14 mouse cellular contexts compared by ENCODE assay signal in genomic region chr5:129161372-129162051, GRCm38 (mm10).
DNase-seq lines count a peak whose midpoint lies in the region; ATAC-seq and TF ChIP-seq lines count a peak whose summit lies in the region.
"Had no signal": no experiment of that assay in that cellular context is flagged by ENCODE, and none has a peak within 500 bp of the region (broad histone marks: within the 10 kb centered on the region; RNA-seq: fewer than 3 reads in every experiment).

No protein-coding gene starts in this region.

- peak overlapping the region; percentile 31 for H3K27ac ChIP-seq in hindbrain, embryonic 10.5 days
- no peak overlapping the region for H3K27ac ChIP-seq in hindbrain, embryonic 13.5 days
- no peak overlapping the region for H3K27ac ChIP-seq in cortical plate, adult 2 months (ENCODE audit: insufficient read depth, low read length)
- H3K27ac ChIP-seq: hindbrain, embryonic 15.5 days; limb, embryonic 12.5 days; stomach, embryonic 15.5 days had no signal

- no peaks in the 10 kb centered on the region for H3K9me3 ChIP-seq in hindbrain, embryonic 10.5 days
- H3K9me3 ChIP-seq in hindbrain, embryonic 13.5 days: no peaks in the 10 kb centered on the region
- H3K9me3 ChIP-seq: hindbrain, embryonic 15.5 days; limb, embryonic 12.5 days; stomach, embryonic 15.5 days had no signal

- TF ChIP-seq POLR2A in cortical plate, adult 2 months (IDR thresholded peaks at IDR 0.05; ENCODE audit: extremely low read depth, insufficient read depth, low read length): no peak

- H3K4me3 ChIP-seq in hindbrain, embryonic 10.5 days: no peak overlapping the region
- H3K4me3 ChIP-seq in hindbrain, embryonic 13.5 days: no peak overlapping the region
- H3K4me3 ChIP-seq in cortical plate, adult 2 months (ENCODE audit: insufficient read depth, low read length): no peak overlapping the region
- H3K4me3 ChIP-seq: hindbrain, embryonic 15.5 days; limb, embryonic 12.5 days; megakaryocyte, embryonic 14.5 days; stomach, embryonic 15.5 days had no signal

- no peak for DNase-seq in hindbrain, embryonic 10.5 days (ENCODE audit: low spot score)
- peak; percentile 10 for DNase-seq in lung, postnatal 36 days
- no peak for DNase-seq in lung, postnatal 25 days (ENCODE audit: low spot score)
- DNase-seq in testis, postnatal 14 days (ENCODE audit: low spot score): peak; percentile 40
- DNase-seq in ovary, postnatal 10 days (ENCODE audit: low spot score): no peak
- DNase-seq in left cerebral cortex, adult 11 months (ENCODE audit: low spot score): no peak
- DNase-seq: cerebellum, postnatal 36 days had no signal

- WGBS in hindbrain, embryonic 10.5 days: 84% methylated on average over 11 of the region's 11 CpGs
- WGBS in hindbrain, embryonic 13.5 days: 85% methylated on average over 11 of the region's 11 CpGs

- ATAC-seq in hindbrain, embryonic 13.5 days (ENCODE audit: low FRiP score): no peak

- peaks cover 47% of the 10 kb centered on the region for H3K4me1 ChIP-seq in hindbrain, embryonic 10.5 days (replicated peaks)
- peaks cover 13% of the 10 kb centered on the region for H3K4me1 ChIP-seq in hindbrain, embryonic 13.5 days (replicated peaks)
- H3K4me1 ChIP-seq in cortical plate, adult 2 months (ENCODE audit: control insufficient read depth, insufficient read depth, low read length): peaks cover 2% of the 10 kb centered on the region; the same call in 1 of the 2 replicates

- peak; percentile 9; the same call in 1 of the 2 replicates for TF ChIP-seq CTCF in cortical plate, adult 2 months (IDR thresholded peaks at IDR 0.05; ENCODE audit: extremely low read depth, insufficient read depth, low read length)

- H3K27me3 ChIP-seq in hindbrain, embryonic 10.5 days (ENCODE audit: insufficient read depth, poor library complexity, severe bottlenecking): no peaks in the 10 kb centered on the region; the same call in 1 of the 2 replicates
- H3K27me3 ChIP-seq in hindbrain, embryonic 13.5 days: no peaks in the 10 kb centered on the region
- H3K27me3 ChIP-seq: hindbrain, embryonic 15.5 days; limb, embryonic 12.5 days; stomach, embryonic 15.5 days had no signal

- no peak overlapping the region for H3K4me2 ChIP-seq in hindbrain, embryonic 13.5 days
- H3K4me2 ChIP-seq: heart, embryonic 11.5 days; hindbrain, embryonic 15.5 days; limb, embryonic 12.5 days; stomach, embryonic 15.5 days had no signal

- H3K36me3 ChIP-seq in hindbrain, embryonic 10.5 days: no peaks in the 10 kb centered on the region
- no peaks in the 10 kb centered on the region for H3K36me3 ChIP-seq in hindbrain, embryonic 13.5 days
- H3K36me3 ChIP-seq: hindbrain, embryonic 15.5 days; limb, embryonic 12.5 days; stomach, embryonic 15.5 days had no signal

- H3K9ac ChIP-seq in hindbrain, embryonic 13.5 days: no peak overlapping the region
- H3K9ac ChIP-seq: hindbrain, embryonic 15.5 days; limb, embryonic 12.5 days; stomach, embryonic 15.5 days had no signal

Comparison
In these comparisons a context has a peak if more than half of its experiments do, and no peak if none do; other contexts are left out.
1. DNase-seq: peak in lung, postnatal 36 days (single experiment) and testis, postnatal 14 days (single experiment); none in hindbrain, embryonic 10.5 days (single experiment), lung, postnatal 25 days (single experiment), ovary, postnatal 10 days (single experiment) and left cerebral cortex, adult 11 months (single experiment).